Mouse (Mus musculus) WW6 (cell line): ENCODE data around the gene Rbp3.

Experiments used
- DNase-seq: peaks from one replicate; pipeline ENCODE4 v3.0.0-alpha.2; 2013; ENCODE audit warnings: low read depth, low spot score

The Rbp3 gene

GRCm38 (mm10) chr14:33953761-33954160 is at the start of gene Rbp3:
TSS of gene Rbp3 (plus strand) at chr14:33954003.
- DNase-seq = no peak

GRCm38 (mm10) chr14:33904851-33905250 is 49.0 kb upstream of the Rbp3 start:
- no peak for DNase-seq

- no peak for DNase-seq
Observed at GRCm38 (mm10) chr14:33913727-33914126, 40.1 kb upstream of the Rbp3 start.

GRCm38 (mm10) chr14:33914206-33914605 is 39.6 kb upstream of the Rbp3 start:
- DNase-seq = no peak

GRCm38 (mm10) chr14:33920727-33921559 is 32.9 kb upstream of the Rbp3 start:
- no peak for DNase-seq

GRCm38 (mm10) chr14:33922771-33923167 is 31.0 kb upstream of the Rbp3 start:
- DNase-seq = no peak

- no peak for DNase-seq
Observed at GRCm38 (mm10) chr14:33923168-33924070, 30.4 kb upstream of the Rbp3 start, which contains the start of gene Gdf10. TSS of gene Gdf10 (plus strand) at chr14:33923587.

- no peak for DNase-seq
Observed at GRCm38 (mm10) chr14:33931853-33932252, 21.9 kb upstream of the Rbp3 start.

GRCm38 (mm10) chr14:33932935-33933703 is 20.7 kb upstream of the Rbp3 start:
- no peak for DNase-seq

GRCm38 (mm10) chr14:33933778-33934317 is 20.0 kb upstream of the Rbp3 start:
- no peak for DNase-seq

- no peak for DNase-seq
Observed at GRCm38 (mm10) chr14:33939117-33939516, 14.7 kb upstream of the Rbp3 start.

- no peak for DNase-seq
Observed at GRCm38 (mm10) chr14:33940739-33941138, 13.1 kb upstream of the Rbp3 start, which contains the start of gene Gdf2. TSS of gene Gdf2 (plus strand) at chr14:33941039.

GRCm38 (mm10) chr14:33942222-33942621 is 11.6 kb upstream of the Rbp3 start:
- DNase-seq = no peak

- no peak for DNase-seq
Observed at GRCm38 (mm10) chr14:33946125-33946524, 7.7 kb upstream of the Rbp3 start.

- DNase-seq = no peak
Observed at GRCm38 (mm10) chr14:33952233-33952981, 1.4 kb upstream of the Rbp3 start.

- DNase-seq = no peak
Observed at GRCm38 (mm10) chr14:33956055-33956454, 2.3 kb downstream of the Rbp3 start.

- DNase-seq = no peak
Observed at GRCm38 (mm10) chr14:33958186-33958585, 4.4 kb downstream of the Rbp3 start.

- DNase-seq = no peak
Observed at GRCm38 (mm10) chr14:33958841-33959240, 5.0 kb downstream of the Rbp3 start.

- DNase-seq = no peak
Observed at GRCm38 (mm10) chr14:33959341-33959740, 5.5 kb downstream of the Rbp3 start.

- no peak for DNase-seq
Observed at GRCm38 (mm10) chr14:33965675-33966074, 11.9 kb downstream of the Rbp3 start.

- no peak for DNase-seq
Observed at GRCm38 (mm10) chr14:33972679-33973078, 18.9 kb downstream of the Rbp3 start.
